Mouse (Mus musculus): ENCODE measurements around the gene Muc4.

Muc4 gene

GRCm38 (mm10) chr16:32823487-32823886, 87.8 kb downstream of the Muc4 start:
- Histone ChIP-seq H3K9me3 (ENCODE audit: low read length) (peaks cover 4% of the 10 kb centered on the region), H3K27me3 (ENCODE audit: insufficient read depth, low read length) (no peaks in the 10 kb centered on the region), H3K4me1 (replicated peaks; ENCODE audit: low read depth, low read length) (peaks cover 62% of the 10 kb centered on the region), H3K36me3 (ENCODE audit: insufficient read depth, low read length) (peaks cover 41% of the 10 kb centered on the region), H3K4me3 (replicated peaks; ENCODE audit: low read length) (no peak overlapping the region)
- TF ChIP-seq POU5F1 (IDR thresholded peaks at IDR 0.05; ENCODE audit: borderline replicate concordance, low read length) (no peak), NANOG (IDR thresholded peaks at IDR 0.05; ENCODE audit: borderline replicate concordance, low read length) (no peak), CTCF (conservative IDR thresholded peaks at IDR 0.05; ENCODE audit: low read length) (no peak)

DNA sequence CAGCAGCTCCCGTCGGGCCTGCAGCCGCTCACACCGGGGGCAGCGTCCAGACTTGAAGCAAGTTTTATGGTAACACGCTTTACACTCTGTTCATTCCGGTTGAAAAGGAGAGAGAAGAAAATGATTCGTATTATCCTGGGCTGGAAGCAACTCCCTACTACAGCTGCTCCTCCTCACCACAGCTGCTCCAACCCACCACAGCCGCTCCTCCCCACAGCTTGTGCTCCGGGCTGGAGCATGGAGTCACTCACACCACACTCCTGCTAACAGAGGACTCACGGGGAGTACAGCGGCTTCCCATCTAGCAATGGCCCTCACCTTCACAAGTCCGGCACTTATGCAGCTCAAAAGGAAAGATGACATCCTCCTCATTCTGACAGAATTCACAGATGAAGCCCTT, 88.4 kb downstream of the Muc4 start:
- H3K4me3 ChIP-seq (replicated peaks; ENCODE audit: low read length) = no peak overlapping the region
- peaks cover 47% of the 10 kb centered on the region for H3K36me3 ChIP-seq (ENCODE audit: insufficient read depth, low read length)
- no peaks in the 10 kb centered on the region for H3K27me3 ChIP-seq (ENCODE audit: insufficient read depth, low read length)
- TF ChIP-seq POU5F1 (IDR thresholded peaks at IDR 0.05; ENCODE audit: borderline replicate concordance, low read length) (no peak), CTCF (conservative IDR thresholded peaks at IDR 0.05; ENCODE audit: low read length) (no peak), NANOG (IDR thresholded peaks at IDR 0.05; ENCODE audit: borderline replicate concordance, low read length) (no peak)
- H3K9me3 ChIP-seq (ENCODE audit: low read length) = peaks cover 6% of the 10 kb centered on the region
- peaks cover 66% of the 10 kb centered on the region for H3K4me1 ChIP-seq (replicated peaks; ENCODE audit: low read depth, low read length)

- H3K36me3 ChIP-seq (ENCODE audit: insufficient read depth, low read length) = peaks cover 49% of the 10 kb centered on the region
- H3K9me3 ChIP-seq (ENCODE audit: low read length) = peaks cover 6% of the 10 kb centered on the region
- TF ChIP-seq POU5F1 (IDR thresholded peaks at IDR 0.05; ENCODE audit: borderline replicate concordance, low read length) (no peak), CTCF (conservative IDR thresholded peaks at IDR 0.05; ENCODE audit: low read length) (no peak), NANOG (IDR thresholded peaks at IDR 0.05; ENCODE audit: borderline replicate concordance, low read length) (no peak)
- no peaks in the 10 kb centered on the region for H3K27me3 ChIP-seq (ENCODE audit: insufficient read depth, low read length)
- peaks cover 74% of the 10 kb centered on the region for H3K4me1 ChIP-seq (replicated peaks; ENCODE audit: low read depth, low read length)
- H3K4me3 ChIP-seq (replicated peaks; ENCODE audit: low read length) = 0 out of 2 replicates have a peak overlapping the region, but pooled peaks have one; percentile 10
Observed at GRCm38 (mm10) chr16:32825380-32825779, 89.7 kb downstream of the Muc4 start.

DNA sequence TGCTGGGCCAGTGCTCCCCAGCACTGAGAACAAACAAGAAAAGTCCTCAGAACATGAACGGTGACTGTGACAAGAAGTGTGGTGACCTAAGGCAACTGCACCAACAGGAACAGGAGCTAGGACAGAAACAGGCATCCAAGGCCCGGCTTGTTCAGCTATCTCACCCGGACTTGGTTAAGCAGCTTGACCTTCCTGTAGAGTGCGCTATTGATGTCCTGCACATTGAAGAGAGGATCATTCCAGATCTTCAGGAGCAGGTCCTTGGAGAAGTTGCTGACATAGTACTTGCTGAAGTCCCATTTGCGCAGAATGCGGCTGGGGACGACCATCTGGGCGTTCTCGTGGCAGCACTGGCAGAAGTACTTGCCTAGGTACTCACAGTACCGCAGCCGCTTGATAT, 90.8 kb downstream of the Muc4 start:
- Histone ChIP-seq H3K27me3 (ENCODE audit: insufficient read depth, low read length) (no peaks in the 10 kb centered on the region), H3K4me3 (replicated peaks; ENCODE audit: low read length) (peak overlapping the region; percentile 39), H3K4me1 (replicated peaks; ENCODE audit: low read depth, low read length) (peaks cover 74% of the 10 kb centered on the region), H3K36me3 (ENCODE audit: insufficient read depth, low read length) (peaks cover 49% of the 10 kb centered on the region), H3K9me3 (ENCODE audit: low read length) (peaks cover 6% of the 10 kb centered on the region)
- TF ChIP-seq CTCF (conservative IDR thresholded peaks at IDR 0.05; ENCODE audit: low read length) = no peak
- no peak for TF ChIP-seq NANOG (IDR thresholded peaks at IDR 0.05; ENCODE audit: borderline replicate concordance, low read length)
- TF ChIP-seq POU5F1 (IDR thresholded peaks at IDR 0.05; ENCODE audit: borderline replicate concordance, low read length) = no peak

GRCm38 (mm10) chr16:32829104-32829503, 93.4 kb downstream of the Muc4 start:
- no peaks in the 10 kb centered on the region for H3K27me3 ChIP-seq (ENCODE audit: insufficient read depth, low read length)
- peaks cover 48% of the 10 kb centered on the region for H3K36me3 ChIP-seq (ENCODE audit: insufficient read depth, low read length)
- peaks cover 49% of the 10 kb centered on the region for H3K4me1 ChIP-seq (replicated peaks; ENCODE audit: low read depth, low read length)
- peaks cover 6% of the 10 kb centered on the region for H3K9me3 ChIP-seq (ENCODE audit: low read length)
- TF ChIP-seq POU5F1 (IDR thresholded peaks at IDR 0.05; ENCODE audit: borderline replicate concordance, low read length) (no peak), NANOG (IDR thresholded peaks at IDR 0.05; ENCODE audit: borderline replicate concordance, low read length) (no peak), CTCF (conservative IDR thresholded peaks at IDR 0.05; ENCODE audit: low read length) (no peak)
- no peak overlapping the region for H3K4me3 ChIP-seq (replicated peaks; ENCODE audit: low read length)

GRCm38 (mm10) chr16:32831501-32831900, 95.8 kb downstream of the Muc4 start:
- no peak overlapping the region for H3K4me3 ChIP-seq (replicated peaks; ENCODE audit: low read length)
- H3K4me1 ChIP-seq (replicated peaks; ENCODE audit: low read depth, low read length) = peaks cover 31% of the 10 kb centered on the region
- TF ChIP-seq POU5F1 (IDR thresholded peaks at IDR 0.05; ENCODE audit: borderline replicate concordance, low read length) (no peak), CTCF (conservative IDR thresholded peaks at IDR 0.05; ENCODE audit: low read length) (no peak), NANOG (IDR thresholded peaks at IDR 0.05; ENCODE audit: borderline replicate concordance, low read length) (no peak)
- peaks cover 49% of the 10 kb centered on the region for H3K36me3 ChIP-seq (ENCODE audit: insufficient read depth, low read length)
- H3K9me3 ChIP-seq (ENCODE audit: low read length) = peaks cover 6% of the 10 kb centered on the region
- H3K27me3 ChIP-seq (ENCODE audit: insufficient read depth, low read length) = no peaks in the 10 kb centered on the region

Measured in E14TG2a.4 (cell line).